Mouse (Mus musculus) left cerebral cortex, adult 6 months (tissue): ENCODE data around the gene Gpr83. TPM values are rescaled to one million over a fixed set of nuclear protein-coding genes. Genes with fewer than 3 reads are reported as not detected.

ENCODE experiments used
- long read RNA-seq, 2 experiments: library from polyadenylated mRNA; unstranded; transcript quantifications; one replicate each; pipeline ENCODE4 v2.0.0; 2019 to 2020
- polyA plus RNA-seq: library from polyadenylated mRNA; unstranded; fragments of <200 nt; fragmentation: Nextera tagmentation; gene quantifications from 2 replicates; pipeline ENCODE4 v1.2.3, GENCODE M21; 2021

Gpr83 gene
- 12.9 and 18.5 TPM in 2 replicates for polyA plus RNA-seq
- long read RNA-seq, experiment 1, full-length matches to known transcripts, result 136 of 157 reads
- long read RNA-seq, experiment 1, partial matches to known transcripts, result 1 of 157 reads
- long read RNA-seq, experiment 1, other reads (novel, unspliced or antisense), result 20 of 157 reads
- long read RNA-seq, experiment 2, full-length matches to known transcripts, result 29 of 48 reads
- long read RNA-seq, experiment 2, partial matches to known transcripts, result 7 of 48 reads
- long read RNA-seq, experiment 2, other reads (novel, unspliced or antisense), result 12 of 48 reads

GRCm38 (mm10) chr9:14859868-14860639 is at the start of gene Gpr83:
TSS of gene Gpr83 (plus strand) at chr9:14860210.

DNA sequence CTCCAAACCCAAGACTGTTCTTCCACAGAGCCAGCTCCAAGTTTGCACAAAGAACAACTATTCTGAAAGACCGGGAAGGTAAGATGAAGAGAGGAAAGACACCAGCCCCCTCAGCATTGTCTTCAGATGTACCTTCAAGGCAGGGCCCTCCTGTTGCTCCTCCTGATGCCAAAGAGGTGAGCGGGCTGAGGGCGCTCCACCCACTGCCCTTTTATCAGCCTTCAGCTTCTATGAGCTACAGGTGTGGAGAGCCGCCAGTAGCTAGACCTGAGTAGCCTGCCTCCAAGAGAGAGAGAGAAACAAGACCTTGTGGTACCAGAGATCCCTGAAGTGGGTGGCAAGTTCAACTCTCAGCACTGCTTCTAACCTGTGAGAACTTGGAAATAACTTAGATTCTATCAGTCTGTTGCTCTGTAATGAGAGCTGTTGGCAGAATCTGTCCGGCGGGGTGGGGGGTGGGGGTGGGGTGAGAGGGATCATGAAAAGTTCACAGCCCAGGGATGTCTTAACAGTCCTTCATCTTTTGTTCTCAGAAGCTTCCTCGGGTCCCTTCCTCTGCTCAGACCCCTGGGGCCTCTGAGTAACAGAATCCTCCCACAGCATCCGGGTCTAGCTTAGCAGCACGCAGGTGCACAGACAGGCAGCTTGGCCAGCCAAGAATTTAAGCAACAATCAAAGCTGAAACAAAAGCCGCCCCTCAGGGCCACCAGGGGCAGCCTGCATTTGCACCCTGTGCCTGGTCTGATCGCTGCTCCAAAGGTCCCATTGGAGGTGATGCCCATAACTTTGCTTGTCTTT is 43.8 kb downstream of the Gpr83 start, which contains the start of gene Izumo1r:
TSS of gene Izumo1r (minus strand) at position 369 of the 798 bp plus-strand sequence.

Other genes starting within 250 kb of the Gpr83 start
- 1.9 and 2.0 TPM in 2 replicates for gene Amotl1, start 215.2 kb upstream of the Gpr83 start, polyA plus RNA-seq
- not detected in 2 replicates for gene Piwil4, start 119.5 kb upstream of the Gpr83 start, polyA plus RNA-seq
- gene Fut4, start 107.8 kb upstream of the Gpr83 start, polyA plus RNA-seq, result 0.08 and 0.17 TPM in 2 replicates
- 2.0 and 2.2 TPM in 2 replicates for gene 1700012B09Rik, start 89.2 kb upstream of the Gpr83 start, polyA plus RNA-seq
- 3.5 and 4.6 TPM in 2 replicates for gene Mre11a, start 75.6 kb upstream of the Gpr83 start, polyA plus RNA-seq
- 12.0 and 15.6 TPM in 2 replicates for gene Ankrd49, start 75.4 kb upstream of the Gpr83 start, polyA plus RNA-seq
- gene Izumo1r, start 43.7 kb downstream of the Gpr83 start, polyA plus RNA-seq, result not detected in 2 replicates
- gene Panx1, start 185.3 kb downstream of the Gpr83 start, polyA plus RNA-seq, result 24.5 and 32.9 TPM in 2 replicates